34 mouse cellular contexts compared by ENCODE assay signal in genomic region chr13:103302077-103302476, GRCm38 (mm10).
"Had no signal": no experiment of that assay in that cellular context is flagged by ENCODE, and none has a peak within 500 bp of the region (broad histone marks: within the 10 kb centered on the region; RNA-seq: fewer than 3 reads in every experiment).

No protein-coding gene starts in this region.

- H3K9ac ChIP-seq: heart, embryonic 12.5 days; heart, embryonic 13.5 days; heart, embryonic 15.5 days; hindbrain, embryonic 12.5 days; hindbrain, embryonic 13.5 days; hindbrain, embryonic 14.5 days; hindbrain, embryonic 15.5 days; intestine, embryonic 15.5 days; kidney, embryonic 15.5 days had no signal

- H3K27ac ChIP-seq: heart, embryonic 13.5 days; heart, embryonic 15.5 days; hindbrain, embryonic 10.5 days; hindbrain, embryonic 12.5 days; hindbrain, embryonic 13.5 days; hindbrain, embryonic 14.5 days; hindbrain, embryonic 15.5 days; hindbrain, postnatal 0 days; intestine, embryonic 15.5 days; kidney, embryonic 15.5 days; kidney, postnatal 0 days; layer of hippocampus, adult 2 months; left cerebral cortex, adult 2 months had no signal

- ATAC-seq: hindbrain, embryonic 16.5 days; hindbrain, postnatal 0 days; inflammation-experienced regulatory T-cells, adult 6 months; intestine, embryonic 15.5 days; intestine, embryonic 16.5 days; intestine, postnatal 0 days had no signal

- H3K4me2 ChIP-seq: heart, embryonic 12.5 days; heart, embryonic 13.5 days; heart, embryonic 15.5 days; hindbrain, embryonic 12.5 days; hindbrain, embryonic 13.5 days; hindbrain, embryonic 14.5 days; hindbrain, embryonic 15.5 days; intestine, embryonic 15.5 days; kidney, embryonic 15.5 days had no signal

- H3K4me1 ChIP-seq: heart, embryonic 13.5 days; heart, embryonic 15.5 days; hindbrain, embryonic 15.5 days; intestine, embryonic 15.5 days had no signal

- DNase-seq: heart, postnatal 10 days; heart, postnatal 14 days; heart, postnatal 36 days; heart, postnatal 4 days; kidney, adult 11 months; kidney, adult 18-20 months; kidney, adult 2 months; kidney, adult 8-10 months; kidney, adult 9 months; kidney, postnatal 10 days; kidney, postnatal 14 days; kidney, postnatal 25 days; kidney, postnatal 36 days; kidney, postnatal 4 days; layer of hippocampus, adult 9-11 months; layer of hippocampus, postnatal 36 days had no signal

- H3K36me3 ChIP-seq: heart, embryonic 12.5 days; heart, embryonic 13.5 days; heart, embryonic 15.5 days; hindbrain, embryonic 10.5 days; hindbrain, embryonic 12.5 days; hindbrain, embryonic 13.5 days; hindbrain, embryonic 15.5 days; intestine, embryonic 15.5 days; kidney, embryonic 15.5 days had no signal

- H3K27me3 ChIP-seq: heart, embryonic 12.5 days; heart, embryonic 13.5 days; heart, embryonic 15.5 days; hindbrain, embryonic 12.5 days; hindbrain, embryonic 13.5 days; hindbrain, embryonic 15.5 days; intestine, embryonic 15.5 days; kidney, embryonic 15.5 days had no signal

- H3K4me3 ChIP-seq: heart, embryonic 12.5 days; heart, embryonic 13.5 days; heart, embryonic 15.5 days; hindbrain, embryonic 10.5 days; hindbrain, embryonic 12.5 days; hindbrain, embryonic 13.5 days; hindbrain, embryonic 15.5 days; intestine, embryonic 15.5 days; kidney, embryonic 15.5 days; layer of hippocampus, adult 2 months; left cerebral cortex, adult 2 months had no signal

- H3K9me3 ChIP-seq: heart, embryonic 12.5 days; heart, embryonic 13.5 days; heart, embryonic 15.5 days; hindbrain, embryonic 10.5 days; hindbrain, embryonic 12.5 days; hindbrain, embryonic 13.5 days; hindbrain, embryonic 15.5 days; intestine, embryonic 15.5 days; kidney, embryonic 15.5 days had no signal
